8 mouse cellular contexts compared by ENCODE assay signal in the genomic region with DNA sequence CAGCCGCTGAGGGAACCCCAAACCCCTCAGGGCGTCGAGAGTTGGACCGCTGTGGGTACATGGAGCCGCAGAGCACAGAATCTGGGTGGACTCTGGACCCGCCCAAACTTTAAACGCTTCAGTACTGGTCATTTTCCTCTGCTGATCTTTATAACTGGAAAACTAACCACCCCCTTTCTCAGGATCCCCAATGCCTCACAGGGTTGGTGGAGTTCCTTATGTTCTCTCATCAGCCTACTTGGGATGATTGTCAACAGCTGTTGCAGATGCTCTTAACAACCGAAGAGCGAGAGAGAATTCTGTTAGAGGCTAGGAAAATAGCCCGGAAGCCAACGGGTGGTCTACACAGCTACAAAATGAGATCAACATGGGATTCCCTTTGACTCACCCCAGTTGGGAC. TPM values are rescaled to one million over a fixed set of nuclear protein-coding genes. Genes with fewer than 3 reads are reported as not detected.
DNase-seq lines count a peak whose midpoint lies in the region; ATAC-seq lines count a peak whose summit lies in the region.
"Not testable (repeated sequence)": the region's sequence is repeated elsewhere in the genome, so short reads cannot be mapped to it uniquely, and the experiment has no call there.

Gene Fam111a, plus strand, starts transcription at position 301 of the 400 bp plus-strand sequence.

- ATAC-seq in activated CD4-positive, CD25-positive, alpha-beta regulatory T cell, adult 4 months; embryonic facial prominence, embryonic 13.5 days (ENCODE audit: insufficient number of reproducible peaks, insufficient read depth, low FRiP score, low TSS enrichment, low read depth); hematopoietic stem cell, adult 5-6 weeks (replicated peaks in 1 of 2; ENCODE audit: insufficient read depth in 1 of 2, low FRiP score in 2 of 2, low TSS enrichment in 1 of 2, low read depth in 1 of 2, poor library complexity in 2 of 2, severe bottlenecking in 2 of 2); kidney, embryonic 16.5 days (ENCODE audit: low FRiP score, low TSS enrichment); liver, embryonic 13.5 days (ENCODE audit: low read depth); megakaryocyte progenitor cell, adult 5-6 weeks (replicated peaks; ENCODE audit: poor library complexity); stomach, embryonic 15.5 days (ENCODE audit: insufficient read depth, low FRiP score, low read depth): not testable (repeated sequence)

- H3K9ac ChIP-seq in embryonic facial prominence, embryonic 13.5 days; kidney, embryonic 16.5 days (replicated peaks; ENCODE audit: low read length); liver, embryonic 13.5 days; stomach, embryonic 15.5 days: not testable (repeated sequence)

- H3K4me3 ChIP-seq in embryonic facial prominence, embryonic 13.5 days; kidney, embryonic 16.5 days (ENCODE audit: low read length); liver, embryonic 13.5 days (replicated peaks); stomach, embryonic 15.5 days (replicated peaks): not testable (repeated sequence)

- DNase-seq in gastrocnemius, postnatal 4 days (ENCODE audit: low spot score in 2 of 2); liver, embryonic 13.5 days: not testable (repeated sequence)

- 81% methylated on average over 11 of the region's 11 CpGs for WGBS in embryonic facial prominence, embryonic 13.5 days
- 88% methylated on average over 11 of the region's 11 CpGs for WGBS in kidney, embryonic 16.5 days
- WGBS in liver, embryonic 13.5 days (ENCODE audit: insufficient replicate concordance) = 81% methylated on average over 11 of the region's 11 CpGs
- 92% methylated on average over 11 of the region's 11 CpGs for WGBS in stomach, embryonic 15.5 days

- not testable (repeated sequence) for H3K36me3 ChIP-seq in embryonic facial prominence, embryonic 13.5 days; kidney, embryonic 16.5 days (ENCODE audit: insufficient read depth, low read length); liver, embryonic 13.5 days; stomach, embryonic 15.5 days

- not testable (repeated sequence) for H3K4me1 ChIP-seq in embryonic facial prominence, embryonic 13.5 days; kidney, embryonic 16.5 days (ENCODE audit: insufficient read depth, low read length); liver, embryonic 13.5 days (replicated peaks); stomach, embryonic 15.5 days

- H3K27me3 ChIP-seq in embryonic facial prominence, embryonic 13.5 days; kidney, embryonic 16.5 days (ENCODE audit: insufficient read depth, low read length); liver, embryonic 13.5 days; stomach, embryonic 15.5 days (replicated peaks): not testable (repeated sequence)

- not testable (repeated sequence) for H3K27ac ChIP-seq in embryonic facial prominence, embryonic 13.5 days; kidney, embryonic 16.5 days (ENCODE audit: low read length); liver, embryonic 13.5 days; stomach, embryonic 15.5 days

- H3K4me2 ChIP-seq in embryonic facial prominence, embryonic 13.5 days; kidney, embryonic 16.5 days (replicated peaks; ENCODE audit: low read depth, low read length); liver, embryonic 13.5 days; stomach, embryonic 15.5 days: not testable (repeated sequence)

- not testable (repeated sequence) for H3K9me3 ChIP-seq in embryonic facial prominence, embryonic 13.5 days; kidney, embryonic 16.5 days (ENCODE audit: low read length); liver, embryonic 13.5 days (replicated peaks); stomach, embryonic 15.5 days

RNA-seq across cellular contexts. Expression of gene Fam111a, which starts in this region (rescaled TPM):
- polyA plus RNA-seq in activated CD4-positive, CD25-positive, alpha-beta regulatory T cell, adult 4 months (2017; shearing (Covaris generic)) = 10 to 100 TPM; 41.0 to 41.8 TPM
- 20.3 and 23.4 TPM in 2 replicates for polyA plus RNA-seq in embryonic facial prominence, embryonic 13.5 days (2015; fragmentation: Nextera tagmentation; extraction: Ambion mirVana)
- 10 to 100 TPM; 21.3 to 21.5 TPM for total RNA-seq in gastrocnemius, postnatal 4 days (2021)
- 161 and 174 TPM in 2 replicates for total RNA-seq in hematopoietic stem cell, adult 5-6 weeks (2017)
- polyA plus RNA-seq in kidney, embryonic 16.5 days (2015; fragmentation: Nextera tagmentation; extraction: Ambion mirVana) = 24.3 and 26.0 TPM in 2 replicates
- polyA plus RNA-seq in liver, embryonic 13.5 days (2015; fragmentation: Nextera tagmentation; extraction: Ambion mirVana) = 29.6 and 41.6 TPM in 2 replicates
- 193 and 210 TPM in 2 replicates for total RNA-seq in megakaryocyte progenitor cell, adult 5-6 weeks (2015)
- total RNA-seq in megakaryocyte progenitor cell, adult 5-6 weeks (2017) = 232 and 248 TPM in 2 replicates
- 20.5 and 21.1 TPM in 2 replicates for polyA plus RNA-seq in stomach, embryonic 15.5 days (2015; fragmentation: Nextera tagmentation; extraction: Ambion mirVana)
